Mouse (Mus musculus) ES-CJ7 (cell line): ENCODE measurements around the gene Itga2b.
"Not testable (repeated sequence)": the region's sequence is repeated elsewhere in the genome, so short reads cannot be mapped to it uniquely, and the experiment has no call there.

Source experiments
- DNase-seq: peaks from one replicate; pipeline ENCODE4 v3.0.0; 2011; ENCODE audit warnings: low read depth, low spot score

Itga2b gene

GRCm38 (mm10) chr11:102411061-102411460 lies 58.9 kb downstream of the Itga2b start:
- no peak for DNase-seq

GRCm38 (mm10) chr11:102410345-102410744 lies 59.6 kb downstream of the Itga2b start:
- not testable (repeated sequence) for DNase-seq

DNA sequence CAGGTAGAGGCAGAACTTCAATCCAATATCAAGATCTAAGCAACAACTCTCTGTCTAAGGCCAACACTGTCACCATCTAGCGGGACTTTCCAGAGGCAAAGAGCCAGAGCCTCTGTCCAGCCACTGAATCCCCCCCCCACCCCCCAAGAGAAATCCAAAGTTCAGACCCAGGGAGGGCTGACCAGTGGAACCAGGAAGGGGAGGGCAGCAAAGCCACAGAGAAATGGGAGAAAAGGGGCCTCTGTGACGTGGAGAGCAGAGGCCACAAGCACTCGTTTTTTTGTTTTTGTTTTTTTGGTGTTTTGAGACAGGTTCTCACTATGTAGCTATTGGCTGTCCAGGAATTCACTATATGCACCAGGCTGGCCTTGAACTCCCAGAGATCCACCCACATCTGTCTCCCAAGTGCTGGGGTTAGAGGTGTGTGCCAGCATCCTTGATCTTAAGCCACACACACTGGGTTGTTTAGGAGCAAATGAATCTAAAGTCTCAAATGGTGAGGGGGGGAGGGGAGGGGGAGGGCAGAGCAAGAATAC lies 60.1 kb downstream of the Itga2b start:
- no peak for DNase-seq

DNA sequence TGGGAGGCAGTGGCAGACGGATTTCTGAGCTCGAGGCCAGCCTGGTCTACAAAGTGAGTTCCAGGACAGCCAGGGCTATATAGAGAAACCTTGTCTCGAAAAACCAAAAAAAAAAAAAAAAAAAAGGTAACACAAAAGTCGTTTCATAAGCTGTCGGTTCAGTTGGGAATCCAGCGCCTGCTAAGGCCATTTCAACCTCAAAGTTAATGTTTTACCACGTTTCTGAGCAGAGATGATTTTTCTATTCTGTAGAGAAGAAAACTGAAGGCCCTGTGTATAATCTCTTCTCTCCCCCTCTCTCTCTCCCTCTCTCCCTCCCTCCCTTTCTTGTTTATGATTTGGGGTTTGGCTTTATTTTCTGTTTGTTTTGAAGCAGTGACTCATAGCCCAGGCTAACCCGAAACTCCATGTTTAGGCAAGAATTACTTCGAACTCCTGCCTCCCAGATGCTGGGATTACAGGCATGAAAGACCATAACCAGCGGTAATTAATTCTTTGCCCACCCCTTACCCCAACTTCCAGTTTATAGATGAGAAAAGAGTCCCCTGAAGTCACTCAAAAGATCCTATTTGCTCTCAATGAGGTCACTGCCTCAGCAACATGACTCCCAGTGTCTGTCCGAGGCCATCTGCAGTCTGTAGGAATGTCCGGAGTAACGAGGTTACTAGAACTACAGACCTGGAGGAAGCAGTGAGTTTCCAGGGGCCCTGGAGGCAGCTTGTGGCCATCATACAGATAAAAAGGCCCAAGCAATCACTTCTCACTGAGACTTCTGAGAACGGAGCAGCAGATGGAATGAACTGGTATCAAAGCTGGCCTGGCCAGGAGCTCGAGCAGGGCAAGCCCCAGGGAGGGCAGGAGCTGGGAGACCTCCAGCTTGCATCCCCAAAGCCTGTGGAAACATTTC lies 60.8 kb downstream of the Itga2b start:
- DNase-seq = no peak

DNA sequence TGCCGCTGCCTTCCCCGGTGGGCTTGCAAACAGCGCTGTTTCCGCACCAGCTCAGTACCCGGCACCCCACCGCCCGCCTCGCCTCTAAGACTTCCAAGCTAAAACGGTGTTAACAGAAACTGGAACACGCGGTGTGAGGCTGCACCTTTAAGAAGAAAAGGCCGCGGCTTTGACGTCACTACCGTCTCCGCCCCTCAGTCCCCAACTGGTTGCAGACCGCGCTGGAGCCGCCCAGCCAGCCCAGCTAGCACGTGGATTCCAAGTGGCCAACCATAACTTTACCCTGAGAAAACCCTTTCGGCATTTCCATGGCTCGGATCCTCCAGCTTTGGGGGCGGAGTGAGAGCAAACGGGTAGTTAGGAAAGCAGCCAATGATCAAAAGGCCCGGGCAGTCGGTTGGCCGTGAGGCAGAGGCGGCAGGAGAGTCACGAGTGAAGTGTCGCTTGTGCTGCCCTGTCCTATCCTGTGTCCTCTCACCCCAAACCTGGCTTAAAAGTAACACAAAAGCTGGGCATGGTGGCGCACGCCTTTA lies 61.5 kb downstream of the Itga2b start:
- peak; percentile 100 for DNase-seq

- DNase-seq = no peak
Observed at GRCm38 (mm10) chr11:102407834-102408215, 62.1 kb downstream of the Itga2b start, which contains the start of gene Slc25a39. Gene Slc25a39, minus strand, starts transcription at chr11:102407946.

DNA sequence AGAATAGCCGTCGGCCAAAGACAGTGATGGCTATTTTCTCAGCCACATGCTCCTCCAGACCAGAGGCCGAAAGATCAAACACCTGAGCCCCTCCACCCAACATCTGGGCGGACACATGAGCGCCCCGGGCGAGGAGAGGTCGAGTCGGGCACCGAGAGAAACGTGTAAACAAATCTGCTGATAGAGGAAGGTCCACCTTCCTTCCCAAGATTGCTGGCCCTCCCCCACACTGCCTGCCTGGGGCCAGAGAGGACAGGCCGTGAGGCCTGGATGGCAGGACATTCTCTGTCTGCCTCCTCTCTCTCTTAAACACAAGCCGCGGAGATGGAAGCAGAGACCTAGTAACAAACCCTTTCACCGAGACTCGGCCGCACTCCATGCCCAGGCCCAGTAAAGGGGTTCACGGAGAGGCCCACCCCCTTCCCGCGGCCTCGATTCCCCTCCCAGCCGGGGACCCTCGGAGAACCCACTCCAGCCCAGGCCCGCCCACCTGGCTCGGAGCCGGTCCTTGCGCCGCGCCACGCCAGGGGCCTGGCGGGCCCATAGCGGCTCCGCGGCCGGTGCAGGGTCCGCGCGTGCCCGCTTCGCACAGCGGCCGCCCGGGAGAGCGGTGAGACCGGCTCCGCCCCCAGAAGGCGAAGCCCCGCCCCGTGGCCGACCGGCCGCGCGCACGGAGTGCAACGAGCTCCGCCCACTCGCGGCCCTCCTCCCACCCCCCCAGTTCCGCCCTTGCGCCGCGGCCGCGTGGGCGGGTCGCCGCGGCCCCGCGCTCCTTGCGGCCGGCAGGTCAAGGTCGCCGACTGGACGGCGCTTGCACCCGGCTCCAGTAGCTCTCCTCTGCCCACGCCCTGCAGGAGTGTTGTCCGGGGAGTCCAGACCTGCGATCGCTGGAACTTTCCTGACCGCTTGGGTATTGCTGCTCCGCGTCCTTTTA lies 62.8 kb downstream of the Itga2b start:
- peak; percentile 89 for DNase-seq

DNA sequence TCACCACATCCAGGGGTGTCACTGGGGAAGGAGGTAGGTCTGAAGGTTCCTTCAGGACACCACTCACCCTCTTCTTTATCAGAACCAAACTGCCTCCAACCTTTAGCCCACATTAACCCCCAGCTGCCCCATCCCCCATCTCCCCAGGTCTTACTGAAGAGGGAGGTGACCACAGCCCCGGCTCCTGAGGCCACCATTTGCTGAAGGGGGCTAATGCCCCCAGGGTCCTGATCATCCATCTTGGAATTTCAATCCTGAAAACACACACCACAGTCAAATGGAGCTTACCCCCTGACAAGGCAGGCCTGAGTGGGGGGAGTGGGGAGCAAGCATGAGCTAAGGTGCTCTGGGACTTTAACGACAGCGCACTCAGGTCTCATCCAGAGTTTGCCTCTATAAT lies 63.5 kb downstream of the Itga2b start:
- DNase-seq = no peak

GRCm38 (mm10) chr11:102405544-102406285 lies 64.2 kb downstream of the Itga2b start:
- DNase-seq = no peak

DNA sequence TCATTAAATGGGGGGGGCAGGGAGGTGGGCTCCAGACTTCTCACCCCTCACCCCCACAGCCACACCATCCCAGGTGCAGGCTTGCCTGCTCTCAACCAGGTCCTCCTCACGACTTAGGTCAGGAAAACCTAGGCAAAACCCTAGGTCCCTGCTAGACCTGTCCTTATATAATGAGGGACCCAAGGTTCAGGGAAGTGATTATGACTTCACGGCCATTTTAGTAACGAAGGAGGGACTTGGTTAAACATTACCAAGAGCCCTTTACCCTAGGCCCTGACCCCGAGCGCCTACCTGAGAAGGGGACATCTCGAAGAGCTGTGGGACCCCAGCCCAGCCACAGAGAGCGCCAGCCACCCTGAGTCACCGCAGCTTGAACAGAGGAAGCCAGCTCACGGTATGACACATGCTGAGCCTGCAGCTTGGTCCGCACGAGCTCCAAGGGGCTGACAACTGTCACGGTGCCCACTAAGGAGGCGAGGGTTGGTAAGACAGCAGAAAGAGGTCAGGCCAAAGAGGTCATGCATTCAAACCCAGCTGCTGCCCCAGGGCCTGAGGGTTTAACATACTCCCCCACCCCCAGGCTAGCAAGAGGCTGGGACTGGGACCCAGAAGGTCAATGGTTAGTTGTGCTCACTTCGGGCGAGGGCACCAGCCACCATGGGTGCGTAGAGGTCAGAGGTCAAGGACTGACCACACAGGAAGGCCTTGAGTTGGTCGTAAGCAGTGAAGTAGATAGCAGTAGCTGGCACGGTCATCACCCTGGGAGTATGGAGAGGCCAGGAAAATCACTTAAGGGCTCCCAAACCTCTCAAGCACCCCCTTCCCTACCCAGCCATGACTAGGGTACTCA lies 65.5 kb downstream of the Itga2b start:
- DNase-seq = no peak

- no peak for DNase-seq
Observed at GRCm38 (mm10) chr11:102403657-102404056, 66.3 kb downstream of the Itga2b start.
